Comparison of ENCODE assay signal across 10 mouse cellular contexts in genomic region chr2:90886436-90886835, GRCm38 (mm10). TPM values are rescaled to one million over a fixed set of nuclear protein-coding genes. Genes with fewer than 3 reads are reported as not detected.
DNase-seq lines count a peak whose midpoint lies in the region; ATAC-seq lines count a peak whose summit lies in the region.
"Had no signal": no experiment of that assay in that cellular context is flagged by ENCODE, and none has a peak within 500 bp of the region (broad histone marks: within the 10 kb centered on the region; RNA-seq: fewer than 3 reads in every experiment).

No protein-coding gene starts in this region.

- intact Hi-C loops in heart, postnatal 14 days (cut with DNase I) = no loop called here
- intact Hi-C loops in left cerebral cortex, postnatal 14 days (cut with DNase I) = no loop called here

- DNase-seq in heart, postnatal 14 days = no peak
- DNase-seq in embryonic facial prominence, embryonic 14.5 days (ENCODE audit: low spot score) = no peak
- DNase-seq in neural tube, embryonic 10.5 days (ENCODE audit: extremely low spot score, low spot score) = peak; percentile 30
- DNase-seq in left cerebral cortex, postnatal 14 days (ENCODE audit: low spot score in 2 of 2) = no peak
- DNase-seq in left cerebral cortex, adult 9 months (ENCODE audit: low spot score in 2 of 2) = no peak
- DNase-seq in urinary bladder, postnatal 36 days (ENCODE audit: low spot score in 2 of 2) = no peak

- H3K36me3 ChIP-seq in heart, embryonic 16.5 days (ENCODE audit: control insufficient read depth, insufficient read depth) = no peaks in the 10 kb centered on the region
- H3K36me3 ChIP-seq in embryonic facial prominence, embryonic 14.5 days (ENCODE audit: control insufficient read depth, insufficient read depth, low read length) = no peaks in the 10 kb centered on the region
- 0 out of 2 replicates have a peak, but pooled peaks cover 2% of the 10 kb centered on the region for H3K36me3 ChIP-seq in hindbrain, embryonic 15.5 days

- H3K9me3 ChIP-seq in heart, embryonic 16.5 days (replicated peaks; ENCODE audit: control insufficient read depth, low read length) = no peaks in the 10 kb centered on the region
- H3K9me3 ChIP-seq in embryonic facial prominence, embryonic 14.5 days (ENCODE audit: control insufficient read depth, low read length) = peaks cover 10% of the 10 kb centered on the region; the same call in 1 of the 2 replicates
- H3K9me3 ChIP-seq in hindbrain, embryonic 15.5 days = no peaks in the 10 kb centered on the region

- no peak overlapping the region for H3K27ac ChIP-seq in heart, embryonic 16.5 days (ENCODE audit: low read length)
- no peak overlapping the region for H3K27ac ChIP-seq in embryonic facial prominence, embryonic 14.5 days (replicated peaks; ENCODE audit: low read depth, low read length)
- H3K27ac ChIP-seq in hindbrain, embryonic 15.5 days (replicated peaks) = peak overlapping the region; percentile 93

- WGBS in heart, embryonic 16.5 days = 53% methylated on average over 6 of the region's 6 CpGs
- WGBS in embryonic facial prominence, embryonic 14.5 days = 31% methylated on average over 6 of the region's 6 CpGs
- 10% methylated on average over 6 of the region's 6 CpGs for WGBS in hindbrain, embryonic 15.5 days

- H3K4me3 ChIP-seq in heart, embryonic 16.5 days (ENCODE audit: low read length) = peak overlapping the region; percentile 53; the same call in 1 of the 2 replicates
- H3K4me3 ChIP-seq in embryonic facial prominence, embryonic 14.5 days (ENCODE audit: low read depth, low read length) = peak overlapping the region; percentile 64
- H3K4me3 ChIP-seq in hindbrain, embryonic 15.5 days = peak overlapping the region; percentile 68

- peaks cover 19% of the 10 kb centered on the region for H3K27me3 ChIP-seq in heart, embryonic 16.5 days (ENCODE audit: control insufficient read depth, insufficient read depth, low read length)
- peaks cover 55% of the 10 kb centered on the region for H3K27me3 ChIP-seq in embryonic facial prominence, embryonic 14.5 days (replicated peaks; ENCODE audit: control insufficient read depth, insufficient read depth, low read length)
- no peaks in the 10 kb centered on the region for H3K27me3 ChIP-seq in hindbrain, embryonic 15.5 days

- no peak for ATAC-seq in heart, embryonic 16.5 days (replicated peaks; ENCODE audit: extremely low read depth, insufficient read depth, low FRiP score)
- ATAC-seq in embryonic facial prominence, embryonic 14.5 days (ENCODE audit: low read depth) = no peak
- no peak for ATAC-seq in hindbrain, embryonic 15.5 days (ENCODE audit: low FRiP score, low read depth)

- peaks cover 9% of the 10 kb centered on the region; the same call in 1 of the 2 replicates for H3K4me1 ChIP-seq in heart, embryonic 16.5 days (ENCODE audit: control insufficient read depth, insufficient read depth, low read length)
- peaks cover 12% of the 10 kb centered on the region for H3K4me1 ChIP-seq in embryonic facial prominence, embryonic 14.5 days (ENCODE audit: control insufficient read depth, insufficient read depth, low read length)
- H3K4me1 ChIP-seq in hindbrain, embryonic 15.5 days (replicated peaks) = peaks cover 56% of the 10 kb centered on the region

- peak overlapping the region; percentile 63; the same call in 1 of the 2 replicates for H3K9ac ChIP-seq in heart, embryonic 16.5 days (ENCODE audit: low read length)
- H3K9ac ChIP-seq in embryonic facial prominence, embryonic 14.5 days (ENCODE audit: low read depth, low read length) = 0 out of 2 replicates have a peak overlapping the region, but pooled peaks have one; percentile 71
- peak overlapping the region; percentile 85 for H3K9ac ChIP-seq in hindbrain, embryonic 15.5 days

- H3K4me2 ChIP-seq in heart, embryonic 16.5 days (ENCODE audit: low read depth, low read length) = no peak overlapping the region
- H3K4me2 ChIP-seq in embryonic facial prominence, embryonic 14.5 days (ENCODE audit: low read depth, low read length) = peak overlapping the region; percentile 96
- H3K4me2 ChIP-seq in hindbrain, embryonic 15.5 days = peak overlapping the region; percentile 79

RNA-seq across cellular contexts. Expression of gene C1qtnf4, which starts 0.8 kb away (rescaled TPM):
- 10.8 and 11.2 TPM in 2 replicates for polyA plus RNA-seq in heart, embryonic 16.5 days (2015; fragmentation: Nextera tagmentation; extraction: Ambion mirVana)
- total RNA-seq in heart, postnatal 14 days (2021) = 1 to 10 TPM; 4.3 to 6.3 TPM
- polyA plus RNA-seq in embryonic facial prominence, embryonic 14.5 days (2014; fragmentation: Nextera tagmentation; extraction: Ambion mirVana) = 19.9 and 22.8 TPM in 2 replicates
- polyA plus RNA-seq in hindbrain, embryonic 15.5 days (2015; fragmentation: Nextera tagmentation; extraction: Ambion mirVana) = 152 and 182 TPM in 2 replicates
- 100 to 1,000 TPM; 261 to 310 TPM for total RNA-seq in left cerebral cortex, postnatal 14 days (2021)
- total RNA-seq: granulocyte monocyte progenitor cell, adult 5-6 weeks; MEL had no signal

RNA-seq across cellular contexts. Expression of gene Kbtbd4, which starts 18.1 kb away (rescaled TPM):
- 27.8 and 29.1 TPM in 2 replicates for polyA plus RNA-seq in heart, embryonic 16.5 days (2015; fragmentation: Nextera tagmentation; extraction: Ambion mirVana)
- total RNA-seq in heart, postnatal 14 days (2021) = 10 to 100 TPM; 19.3 to 22.6 TPM
- polyA plus RNA-seq in embryonic facial prominence, embryonic 14.5 days (2014; fragmentation: Nextera tagmentation; extraction: Ambion mirVana) = 25.8 and 31.0 TPM in 2 replicates
- polyA plus RNA-seq in hindbrain, embryonic 15.5 days (2015; fragmentation: Nextera tagmentation; extraction: Ambion mirVana) = 52.7 and 58.0 TPM in 2 replicates
- total RNA-seq in left cerebral cortex, postnatal 14 days (2021) = 10 to 100 TPM; 33.1 to 35.0 TPM

RNA-seq across cellular contexts. Expression of gene Ndufs3, which starts 18.2 kb away (rescaled TPM):
- 414 and 420 TPM in 2 replicates for polyA plus RNA-seq in heart, embryonic 16.5 days (2015; fragmentation: Nextera tagmentation; extraction: Ambion mirVana)
- total RNA-seq in heart, postnatal 14 days (2021) = 100 to 1,000 TPM; 752 to 790 TPM
- polyA plus RNA-seq in embryonic facial prominence, embryonic 14.5 days (2014; fragmentation: Nextera tagmentation; extraction: Ambion mirVana) = 203 and 206 TPM in 2 replicates
- 208 and 220 TPM in 2 replicates for polyA plus RNA-seq in hindbrain, embryonic 15.5 days (2015; fragmentation: Nextera tagmentation; extraction: Ambion mirVana)
- 100 to 1,000 TPM; 224 to 244 TPM for total RNA-seq in left cerebral cortex, postnatal 14 days (2021)

RNA-seq across cellular contexts. Expression of gene Mtch2, which starts 39.5 kb away (rescaled TPM):
- 259 and 270 TPM in 2 replicates for polyA plus RNA-seq in heart, embryonic 16.5 days (2015; fragmentation: Nextera tagmentation; extraction: Ambion mirVana)
- total RNA-seq in heart, postnatal 14 days (2021) = 100 to 1,000 TPM; 184 to 190 TPM
- polyA plus RNA-seq in embryonic facial prominence, embryonic 14.5 days (2014; fragmentation: Nextera tagmentation; extraction: Ambion mirVana) = 207 and 210 TPM in 2 replicates
- 231 and 236 TPM in 2 replicates for polyA plus RNA-seq in hindbrain, embryonic 15.5 days (2015; fragmentation: Nextera tagmentation; extraction: Ambion mirVana)
- 100 to 1,000 TPM; 129 to 134 TPM for total RNA-seq in left cerebral cortex, postnatal 14 days (2021)

RNA-seq across cellular contexts. Expression of gene Celf1, which starts 53.7 kb away (rescaled TPM):
- 100 and 108 TPM in 2 replicates for polyA plus RNA-seq in heart, embryonic 16.5 days (2015; fragmentation: Nextera tagmentation; extraction: Ambion mirVana)
- total RNA-seq in heart, postnatal 14 days (2021) = 10 to 100 TPM; 87.1 to 89.0 TPM
- 48.5 and 53.8 TPM in 2 replicates for polyA plus RNA-seq in embryonic facial prominence, embryonic 14.5 days (2014; fragmentation: Nextera tagmentation; extraction: Ambion mirVana)
- 94.7 and 103 TPM in 2 replicates for polyA plus RNA-seq in hindbrain, embryonic 15.5 days (2015; fragmentation: Nextera tagmentation; extraction: Ambion mirVana)
- total RNA-seq in left cerebral cortex, postnatal 14 days (2021) = 100 to 1,000 TPM; 134 to 147 TPM
